Mouse (Mus musculus) bone marrow, adult 2 months (tissue): Measurements from ENCODE around the gene Cldn14.

Experiments
- CTCF ChIP-seq: fragments of 200-500 bp; IDR thresholded peaks from 2 replicates; pipeline ENCODE4 v1.5.1; 2011; ENCODE audit warnings: low read length, control low read depth; ENCODE audit not compliant: control insufficient read depth, insufficient read depth
- POLR2A ChIP-seq: fragments of 200-500 bp; IDR thresholded peaks from 2 replicates; pipeline ENCODE4 v1.6.1; 2011; ENCODE audit warnings: low read depth, mild to moderate bottlenecking, control low read depth, low read length, borderline replicate concordance; ENCODE audit not compliant: control insufficient read depth

GRCm38 (mm10) chr16:93915338-93915849 lies 93.2 kb downstream of the Cldn14 start:
- TF ChIP-seq POLR2A, result no peak
- peak; percentile 58; the same call in 1 of the 2 replicates for TF ChIP-seq CTCF
